Mouse (Mus musculus): ENCODE measurements around the gene Dapk1.

Dapk1 gene

GRCm38 (mm10) chr13:60690921-60691320 is 89.2 kb downstream of the Dapk1 start:
- DNase-seq (ENCODE audit: low read depth, low spot score), result no peak

- no peak for DNase-seq (ENCODE audit: low read depth, low spot score)
Measured at GRCm38 (mm10) chr13:60691940-60692339, 90.2 kb downstream of the Dapk1 start.

- DNase-seq (ENCODE audit: low read depth, low spot score), result no peak
Measured at GRCm38 (mm10) chr13:60695186-60695980, 93.6 kb downstream of the Dapk1 start.

GRCm38 (mm10) chr13:60696323-60696722 is 94.6 kb downstream of the Dapk1 start:
- DNase-seq (ENCODE audit: low read depth, low spot score), result no peak

- no peak for DNase-seq (ENCODE audit: low read depth, low spot score)
Measured at GRCm38 (mm10) chr13:60696741-60697140, 95.0 kb downstream of the Dapk1 start.

GRCm38 (mm10) chr13:60698021-60698420 is 96.3 kb downstream of the Dapk1 start:
- peak; percentile 16 for DNase-seq (ENCODE audit: low read depth, low spot score)

- no peak for DNase-seq (ENCODE audit: low read depth, low spot score)
Measured at GRCm38 (mm10) chr13:60701671-60702171, 100.0 kb downstream of the Dapk1 start.

- DNase-seq (ENCODE audit: low read depth, low spot score), result no peak
Measured at GRCm38 (mm10) chr13:60707541-60708468, 106.1 kb downstream of the Dapk1 start.

- DNase-seq (ENCODE audit: low read depth, low spot score), result no peak
Measured at GRCm38 (mm10) chr13:60709136-60709535, 107.4 kb downstream of the Dapk1 start.

GRCm38 (mm10) chr13:60710963-60711362 is 109.2 kb downstream of the Dapk1 start:
- no peak for DNase-seq (ENCODE audit: low read depth, low spot score)

GRCm38 (mm10) chr13:60713537-60713936 is 111.8 kb downstream of the Dapk1 start:
- DNase-seq (ENCODE audit: low read depth, low spot score), result no peak

- no peak for DNase-seq (ENCODE audit: low read depth, low spot score)
Measured at GRCm38 (mm10) chr13:60716107-60716506, 114.4 kb downstream of the Dapk1 start.

GRCm38 (mm10) chr13:60717421-60717820 is 115.7 kb downstream of the Dapk1 start:
- no peak for DNase-seq (ENCODE audit: low read depth, low spot score)

GRCm38 (mm10) chr13:60719581-60719980 is 117.8 kb downstream of the Dapk1 start:
- no peak for DNase-seq (ENCODE audit: low read depth, low spot score)

- no peak for DNase-seq (ENCODE audit: low read depth, low spot score)
Measured at GRCm38 (mm10) chr13:60722763-60723162, 121.0 kb downstream of the Dapk1 start.

- DNase-seq (ENCODE audit: low read depth, low spot score), result no peak
Measured at GRCm38 (mm10) chr13:60728276-60729054, 126.7 kb downstream of the Dapk1 start.

- DNase-seq (ENCODE audit: low read depth, low spot score), result no peak
Measured at GRCm38 (mm10) chr13:60729055-60729402, 127.3 kb downstream of the Dapk1 start.

GRCm38 (mm10) chr13:60730587-60730986 is 128.8 kb downstream of the Dapk1 start:
- DNase-seq (ENCODE audit: low read depth, low spot score), result no peak

GRCm38 (mm10) chr13:60731001-60731400 is 129.3 kb downstream of the Dapk1 start:
- DNase-seq (ENCODE audit: low read depth, low spot score), result no peak

GRCm38 (mm10) chr13:60735306-60735705 is 133.6 kb downstream of the Dapk1 start:
- DNase-seq (ENCODE audit: low read depth, low spot score), result no peak

GRCm38 (mm10) chr13:60736421-60737105 is 134.8 kb downstream of the Dapk1 start:
- DNase-seq (ENCODE audit: low read depth, low spot score), result no peak
